Mouse (Mus musculus) forebrain, embryonic 15.5 days (tissue): ENCODE measurements around the gene Defa26. TPM values are rescaled to one million over a fixed set of nuclear protein-coding genes. Genes with fewer than 3 reads are reported as not detected.
"Not testable (repeated sequence)": the region's sequence is repeated elsewhere in the genome, so short reads cannot be mapped to it uniquely, and the experiment has no call there.

ENCODE experiments used
- ATAC-seq: fragments of 200-750 bp; cut with Nextera tagmentation; replicated peaks from 2 replicates; pipeline ENCODE4 v1.8.0; 2017; ENCODE audit warnings: mild to moderate bottlenecking, moderate TSS enrichment, moderate library complexity
- H3K27ac ChIP-seq: fragments of 300-500 bp; sonication (generic); replicated peaks from 2 replicates; pipeline ENCODE4 v1.5.1; 2015; ENCODE audit warnings: mild to moderate bottlenecking, inconsistent platforms
- H3K27me3 ChIP-seq: fragments of 300-500 bp; sonication (generic); 2 replicates; pipeline ENCODE4 v1.6.1; 2015; ENCODE audit warnings: inconsistent platforms
- H3K36me3 ChIP-seq: fragments of 300-500 bp; sonication (generic); 2 replicates; pipeline ENCODE4 v1.6.1; 2015; ENCODE audit warnings: mild to moderate bottlenecking, inconsistent platforms
- H3K4me1 ChIP-seq: fragments of 300-500 bp; sonication (generic); 2 replicates; pipeline ENCODE4 v1.6.1; 2015; ENCODE audit warnings: inconsistent platforms
- H3K4me2 ChIP-seq: fragments of 300-500 bp; sonication (generic); replicated peaks from 2 replicates; pipeline ENCODE4 v1.6.1; 2015; ENCODE audit warnings: mild to moderate bottlenecking, inconsistent platforms
- H3K4me3 ChIP-seq: fragments of 300-500 bp; sonication (generic); 2 replicates; pipeline ENCODE4 v1.5.1; 2015; ENCODE audit warnings: mild to moderate bottlenecking, inconsistent platforms
- H3K9ac ChIP-seq: fragments of 300-500 bp; sonication (generic); replicated peaks from 2 replicates; pipeline ENCODE4 v1.6.1; 2015; ENCODE audit warnings: mild to moderate bottlenecking, inconsistent platforms
- H3K9me3 ChIP-seq: fragments of 300-500 bp; sonication (generic); 2 replicates; pipeline ENCODE4 v1.6.1; 2016; ENCODE audit warnings: inconsistent platforms
- WGBS: fragments of 180-500 bp; shearing (Covaris S2); methylation state at CpG from one replicate; pipeline ENCODE4 v1.1.7; 2015; ENCODE audit warnings: mixed read lengths; 5-methylcytosine and 5-hydroxymethylcytosine counted together
- polyA plus RNA-seq: library from polyadenylated mRNA; unstranded; fragments of >200 nt; fragmentation: Nextera tagmentation; extraction: Ambion mirVana; gene quantifications from 2 replicates; pipeline ENCODE4 v1.2.1, GENCODE M21; 2015

The Defa26 gene
- polyA plus RNA-seq = not detected in 2 replicates

GRCm38 (mm10) chr8:21617883-21618282 is at the start of gene Defa26:
Gene Defa26, plus strand, starts transcription at chr8:21618183.
- H3K27me3 ChIP-seq, H3K9me3 ChIP-seq, H3K27ac ChIP-seq, H3K36me3 ChIP-seq, ATAC-seq, H3K4me3 ChIP-seq, H3K9ac ChIP-seq, H3K4me2 ChIP-seq, H3K4me1 ChIP-seq: not testable (repeated sequence)
- 100% methylated on average over 1 of the region's 1 CpGs for WGBS

- not testable (repeated sequence) for ATAC-seq, H3K4me3 ChIP-seq, H3K36me3 ChIP-seq, H3K4me1 ChIP-seq, H3K9ac ChIP-seq, H3K4me2 ChIP-seq, H3K27me3 ChIP-seq, H3K27ac ChIP-seq, H3K9me3 ChIP-seq
- no CpG with 5 or more reads among the region's 1 CpGs for WGBS
These were observed 35.3 kb upstream of the Defa26 start, which contains the start of gene Defa28 for GRCm38 (mm10) chr8:21582706-21583105. Gene Defa28, plus strand, starts transcription at chr8:21583006.

- H3K4me2 ChIP-seq, H3K27ac ChIP-seq, H3K4me3 ChIP-seq, H3K36me3 ChIP-seq, H3K9me3 ChIP-seq, H3K4me1 ChIP-seq, H3K27me3 ChIP-seq, ATAC-seq, H3K9ac ChIP-seq: not testable (repeated sequence)
- no CpG with 5 or more reads among the region's 1 CpGs for WGBS
These were observed 23.6 kb upstream of the Defa26 start, which contains the start of gene Gm7861 for GRCm38 (mm10) chr8:21594408-21594807. Gene Gm7861, minus strand, starts transcription at chr8:21594508.

- not testable (repeated sequence) for H3K9ac ChIP-seq, H3K4me2 ChIP-seq, H3K9me3 ChIP-seq, H3K4me3 ChIP-seq, H3K27ac ChIP-seq, H3K27me3 ChIP-seq, ATAC-seq, H3K4me1 ChIP-seq, H3K36me3 ChIP-seq
- WGBS = no CpG with 5 or more reads among the region's 2 CpGs
These were observed 37.5 kb downstream of the Defa26 start, which contains the start of gene Defa17 for GRCm38 (mm10) chr8:21655480-21655879. Gene Defa17, plus strand, starts transcription at chr8:21655780.

- not testable (repeated sequence) for ATAC-seq, H3K36me3 ChIP-seq, H3K4me2 ChIP-seq, H3K4me1 ChIP-seq, H3K27me3 ChIP-seq, H3K9ac ChIP-seq, H3K27ac ChIP-seq, H3K4me3 ChIP-seq, H3K9me3 ChIP-seq
- 88% methylated on average over 1 of the region's 1 CpGs for WGBS
These were observed 47.5 kb downstream of the Defa26 start, which contains the start of gene Defa34 for GRCm38 (mm10) chr8:21665497-21665896. Gene Defa34, plus strand, starts transcription at chr8:21665797.

Other genes with a start within 250 kb of the Defa26 start
- gene Defa2, start 239.7 kb upstream of the Defa26 start, polyA plus RNA-seq = not detected in 2 replicates
- not detected in 2 replicates for gene Defa33, start 226.4 kb upstream of the Defa26 start, polyA plus RNA-seq
- not detected in 2 replicates for gene Defa36, start 190.8 kb upstream of the Defa26 start, polyA plus RNA-seq
- not detected in 2 replicates for gene Gm7849, start 161.6 kb upstream of the Defa26 start, polyA plus RNA-seq
- not detected in 2 replicates for gene Defa20, start 108.9 kb upstream of the Defa26 start, polyA plus RNA-seq
- not detected in 2 replicates for gene Defa32, start 89.2 kb upstream of the Defa26 start, polyA plus RNA-seq
- not detected in 2 replicates for gene Defa37, start 52.8 kb upstream of the Defa26 start, polyA plus RNA-seq
- not detected in 2 replicates for gene Defa28, start 35.2 kb upstream of the Defa26 start, polyA plus RNA-seq
- gene Gm7861, start 23.7 kb upstream of the Defa26 start, polyA plus RNA-seq = not detected in 2 replicates
- gene Defa17, start 37.6 kb downstream of the Defa26 start, polyA plus RNA-seq = not detected in 2 replicates
- not detected in 2 replicates for gene Defa34, start 47.6 kb downstream of the Defa26 start, polyA plus RNA-seq
- not detected in 2 replicates for gene AY761184, start 85.5 kb downstream of the Defa26 start, polyA plus RNA-seq
- gene Defa24, start 116.3 kb downstream of the Defa26 start, polyA plus RNA-seq = not detected in 2 replicates
- not detected in 2 replicates for gene Defb50, start 205.4 kb downstream of the Defa26 start, polyA plus RNA-seq
- not detected in 2 replicates for gene Defb2, start 221.7 kb downstream of the Defa26 start, polyA plus RNA-seq
- not detected in 2 replicates for gene Defb10, start 240.7 kb downstream of the Defa26 start, polyA plus RNA-seq